Mouse (Mus musculus): ENCODE results near the gene Olfr599.

- TF ChIP-seq CHD2 (IDR thresholded peaks at IDR 0.05; ENCODE audit: low read depth, low read length) (no peak), MAFK (IDR thresholded peaks at IDR 0.05; ENCODE audit: insufficient read depth, low read depth, low read length) (no peak), ZC3H11A (IDR thresholded peaks at IDR 0.05; ENCODE audit: borderline replicate concordance, low read depth, low read length) (no peak), HCFC1 (IDR thresholded peaks at IDR 0.05; ENCODE audit: borderline replicate concordance, insufficient read depth, low read length) (no peak), ZNF384 (IDR thresholded peaks at IDR 0.05; ENCODE audit: low read depth, low read length) (no peak)
Observed at GRCm38 (mm10) chr7:103323268-103323667, 12.4 kb upstream of the Olfr599 start, which contains the start of gene Olfr598.
